ENCODE assay signal across 8 mouse cellular contexts in genomic region chr9:89066378-89067142, GRCm38 (mm10). TPM values are rescaled to one million over a fixed set of nuclear protein-coding genes. Genes with fewer than 3 reads are reported as not detected.
DNase-seq lines count a peak whose midpoint lies in the region; ATAC-seq and TF ChIP-seq lines count a peak whose summit lies in the region.
"Not testable (repeated sequence)": the region's sequence is repeated elsewhere in the genome, so short reads cannot be mapped to it uniquely, and the experiment has no call there.

No protein-coding gene starts in this region.

- peak; percentile 83 for DNase-seq in adrenal gland, postnatal 10 days
- DNase-seq in heart, adult 18-20 months: peak; percentile 84 to 85
- DNase-seq in left cerebral cortex, postnatal 10 days (ENCODE audit: extremely low spot score in 1 of 2, low spot score in 2 of 2): peak; percentile 79 to 85
- peak; percentile 78 to 82 for DNase-seq in lung, postnatal 4 days
- peak; percentile 29 for DNase-seq in retina, postnatal 1 day
- DNase-seq in urinary bladder, adult 2 months (ENCODE audit: low spot score): peak; percentile 47

- not testable (repeated sequence) for H3K36me3 ChIP-seq in embryonic facial prominence, embryonic 13.5 days; intestine, postnatal 0 days (ENCODE audit: control insufficient read depth, insufficient read depth)

- intact Hi-C loops in left cerebral cortex, postnatal 10 days (cut with DNase I): not testable (repeated sequence)

- H3K27me3 ChIP-seq in embryonic facial prominence, embryonic 13.5 days; intestine, postnatal 0 days (replicated peaks; ENCODE audit: control insufficient read depth, insufficient read depth, low read length): not testable (repeated sequence)

- H3K4me1 ChIP-seq in embryonic facial prominence, embryonic 13.5 days; intestine, postnatal 0 days (replicated peaks; ENCODE audit: control insufficient read depth, insufficient read depth, low read length): not testable (repeated sequence)

- H3K9me3 ChIP-seq in embryonic facial prominence, embryonic 13.5 days; intestine, postnatal 0 days (ENCODE audit: control insufficient read depth): not testable (repeated sequence)

- TF ChIP-seq CTCF in intestine, postnatal 0 days (IDR thresholded peaks at IDR 0.05; ENCODE audit: low read depth): not testable (repeated sequence)

- peak; percentile 88; the same call in 1 of the 2 replicates for ATAC-seq in embryonic facial prominence, embryonic 13.5 days (ENCODE audit: insufficient number of reproducible peaks, insufficient read depth, low FRiP score, low TSS enrichment, low read depth)
- peak; percentile 98 for ATAC-seq in intestine, postnatal 0 days

- H3K27ac ChIP-seq in embryonic facial prominence, embryonic 13.5 days; intestine, postnatal 0 days (ENCODE audit: low read depth, low read length): not testable (repeated sequence)

- not testable (repeated sequence) for H3K9ac ChIP-seq in embryonic facial prominence, embryonic 13.5 days; intestine, postnatal 0 days (ENCODE audit: low read depth, low read length)

- peak overlapping the region; percentile 37 for H3K4me2 ChIP-seq in embryonic facial prominence, embryonic 13.5 days
- H3K4me2 ChIP-seq in intestine, postnatal 0 days (replicated peaks; ENCODE audit: low read depth): not testable (repeated sequence)

- peak overlapping the region; percentile 6; the same call in 1 of the 2 replicates for H3K4me3 ChIP-seq in embryonic facial prominence, embryonic 13.5 days
- H3K4me3 ChIP-seq in intestine, postnatal 0 days (ENCODE audit: low read depth, low read length): not testable (repeated sequence)

- 62% methylated on average over 41 of the region's 44 CpGs for WGBS in embryonic facial prominence, embryonic 13.5 days
- WGBS in intestine, postnatal 0 days: 69% methylated on average over 32 of the region's 44 CpGs

RNA-seq across cellular contexts. Expression of gene Trim43b, which starts 26.1 kb away (rescaled TPM):
- total RNA-seq in adrenal gland, postnatal 10 days (2021): 1 to 10 TPM in 1 of 2 experiments, under 1 TPM in 1; 0.67 to 1.4 TPM
- not detected in 2 replicates for polyA plus RNA-seq in embryonic facial prominence, embryonic 13.5 days (2015; fragmentation: Nextera tagmentation; extraction: Ambion mirVana)
- total RNA-seq in heart, adult 18-20 months (2021): under 1 TPM in 1 of 2 experiments, not detected in 1; 0.46 TPM
- polyA plus RNA-seq in intestine, postnatal 0 days (2015; fragmentation: Nextera tagmentation; extraction: Ambion mirVana): not detected in 2 replicates
- total RNA-seq in left cerebral cortex, postnatal 10 days (2021): under 1 TPM; 0.22 to 0.24 TPM
- not detected in 2 replicates for polyA plus RNA-seq in urinary bladder, adult 2 months (2012; rRNA removed)

Comparison
In these comparisons a context has a peak if more than half of its experiments do, and no peak if none do; other contexts are left out.
1. DNase-seq: peak in every context shown above with its lines; median percentile 84 in heart, adult 18-20 months; 83 in adrenal gland, postnatal 10 days; 82 in left cerebral cortex, postnatal 10 days; 80 in lung, postnatal 4 days; 47 in urinary bladder, adult 2 months; 29 in retina, postnatal 1 day.